Mouse (Mus musculus): ENCODE measurements around the gene Ss18l1. TPM values are rescaled to one million over a fixed set of nuclear protein-coding genes. Genes with fewer than 3 reads are reported as not detected.

The Ss18l1 gene
- polyA plus RNA-seq, 1 experiment from 2014 or later, result 8.6 TPM

DNA sequence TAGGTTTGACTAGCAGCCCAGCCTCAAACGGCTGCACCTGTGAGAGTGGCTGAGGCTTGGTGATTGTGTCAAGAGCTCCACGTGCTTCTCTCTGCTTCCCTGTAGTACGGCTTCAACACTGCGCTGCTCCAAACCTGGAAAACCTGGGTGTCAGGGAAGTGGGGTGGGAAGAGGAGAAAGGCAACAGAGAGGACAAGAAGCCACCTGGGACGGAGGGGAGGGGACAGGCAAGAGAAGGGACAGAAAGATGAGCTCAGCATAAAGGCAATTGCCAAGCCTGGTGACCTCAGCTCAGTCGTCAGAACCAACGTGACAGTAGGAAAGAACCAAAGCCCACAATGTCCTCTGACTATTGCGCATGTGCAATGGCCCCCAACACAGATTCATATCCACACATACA is 21.4 kb upstream of the Ss18l1 start:
- Histone ChIP-seq H3K4me3 (no peak overlapping the region), H3K27me3 (ENCODE audit: low read depth, poor library complexity, severe bottlenecking) (peaks cover 33% of the 10 kb centered on the region), H3K9me3 (replicated peaks) (no peaks in the 10 kb centered on the region), H3K36me3 (no peaks in the 10 kb centered on the region), H3K27ac (replicated peaks) (no peak overlapping the region), H3K4me1 (peaks cover 19% of the 10 kb centered on the region)
- 81% methylated on average over 8 of the region's 8 CpGs for WGBS
- DNase-seq (ENCODE audit: low spot score), result no peak

DNA sequence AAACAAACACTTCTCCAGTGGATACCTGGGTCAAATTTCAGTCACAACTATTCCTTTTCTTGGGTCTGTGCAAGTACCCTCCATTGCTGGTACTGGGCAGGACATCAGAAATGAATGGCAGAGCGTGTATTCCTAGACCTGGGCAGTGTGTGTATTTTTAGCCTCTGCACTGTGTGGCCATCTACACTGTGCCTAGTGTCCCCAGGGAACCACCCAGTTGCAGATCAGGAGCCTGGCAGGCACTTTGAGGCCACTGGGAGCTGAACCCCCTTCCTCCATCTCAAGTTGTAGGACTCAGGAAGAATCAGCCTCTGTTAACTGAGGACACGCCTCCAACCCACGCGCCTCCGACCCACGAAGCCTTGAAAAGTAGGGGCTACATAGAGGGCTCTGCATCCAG is 19.6 kb upstream of the Ss18l1 start:
- WGBS, result 79% methylated on average over 6 of the region's 6 CpGs
- no peak overlapping the region for H3K4me3 ChIP-seq
- no peak for DNase-seq (ENCODE audit: low spot score)

DNA sequence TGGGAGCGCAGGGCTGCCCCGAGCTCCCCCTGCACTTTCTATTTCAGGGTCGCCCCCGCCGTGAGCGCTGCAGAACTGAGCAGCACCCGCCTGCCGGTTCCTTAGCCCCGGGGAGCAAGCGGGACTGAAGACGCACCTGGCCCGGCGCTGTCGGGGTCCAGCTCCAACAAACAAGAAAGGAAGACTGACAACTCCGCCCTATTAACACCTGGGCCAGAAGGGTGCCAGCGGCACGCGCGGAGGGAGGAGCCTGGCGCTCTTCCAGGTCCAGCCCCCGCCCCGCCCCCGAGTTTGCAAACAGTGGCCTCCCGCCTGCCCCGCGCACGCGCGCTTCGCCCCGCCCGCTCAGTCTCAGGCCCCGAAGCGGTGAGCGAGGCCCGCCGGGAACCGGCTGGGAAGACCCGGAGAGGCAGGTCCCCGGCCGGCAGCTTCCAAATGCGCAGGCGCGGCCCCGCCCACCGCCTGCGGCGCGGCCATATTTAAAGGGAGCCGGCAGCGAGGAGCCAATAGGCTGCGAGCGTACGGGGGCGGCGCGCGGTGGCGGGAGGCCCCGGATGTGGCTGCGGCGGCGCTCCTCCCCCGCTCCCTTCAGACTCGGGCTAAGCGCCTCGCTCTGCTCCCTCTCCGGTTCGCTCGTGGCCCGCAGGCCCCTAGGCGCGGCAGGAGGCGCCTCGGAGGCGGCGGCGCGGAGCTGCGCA is 17.8 kb upstream of the Ss18l1 start, which contains the start of gene Lsm14b:
Gene Lsm14b (plus strand): TSS at position 587 of the 698 bp plus-strand sequence.
- peaks cover 49% of the 10 kb centered on the region for H3K4me1 ChIP-seq
- DNase-seq (ENCODE audit: low spot score), result peak; percentile 100
- H3K36me3 ChIP-seq, result peaks cover 31% of the 10 kb centered on the region
- H3K4me3 ChIP-seq, result peak within 1 kb of the TSS; percentile 100
- H3K27ac ChIP-seq (replicated peaks), result peak within 1 kb of the TSS; percentile 98
- peaks cover 26% of the 10 kb centered on the region for H3K27me3 ChIP-seq (ENCODE audit: low read depth, poor library complexity, severe bottlenecking)
- WGBS, result under 1% methylated on average over 79 of the region's 80 CpGs
- no peaks in the 10 kb centered on the region for H3K9me3 ChIP-seq (replicated peaks)

More for the DNA sequence above, 19.6 kb upstream of the Ss18l1 start:
- H3K27me3 ChIP-seq (ENCODE audit: low read depth, poor library complexity, severe bottlenecking), result peaks cover 33% of the 10 kb centered on the region
- H3K4me1 ChIP-seq, result peaks cover 34% of the 10 kb centered on the region
- H3K36me3 ChIP-seq, result peaks cover 13% of the 10 kb centered on the region
- H3K27ac ChIP-seq (replicated peaks), result no peak overlapping the region
- H3K9me3 ChIP-seq (replicated peaks), result no peaks in the 10 kb centered on the region

DNA sequence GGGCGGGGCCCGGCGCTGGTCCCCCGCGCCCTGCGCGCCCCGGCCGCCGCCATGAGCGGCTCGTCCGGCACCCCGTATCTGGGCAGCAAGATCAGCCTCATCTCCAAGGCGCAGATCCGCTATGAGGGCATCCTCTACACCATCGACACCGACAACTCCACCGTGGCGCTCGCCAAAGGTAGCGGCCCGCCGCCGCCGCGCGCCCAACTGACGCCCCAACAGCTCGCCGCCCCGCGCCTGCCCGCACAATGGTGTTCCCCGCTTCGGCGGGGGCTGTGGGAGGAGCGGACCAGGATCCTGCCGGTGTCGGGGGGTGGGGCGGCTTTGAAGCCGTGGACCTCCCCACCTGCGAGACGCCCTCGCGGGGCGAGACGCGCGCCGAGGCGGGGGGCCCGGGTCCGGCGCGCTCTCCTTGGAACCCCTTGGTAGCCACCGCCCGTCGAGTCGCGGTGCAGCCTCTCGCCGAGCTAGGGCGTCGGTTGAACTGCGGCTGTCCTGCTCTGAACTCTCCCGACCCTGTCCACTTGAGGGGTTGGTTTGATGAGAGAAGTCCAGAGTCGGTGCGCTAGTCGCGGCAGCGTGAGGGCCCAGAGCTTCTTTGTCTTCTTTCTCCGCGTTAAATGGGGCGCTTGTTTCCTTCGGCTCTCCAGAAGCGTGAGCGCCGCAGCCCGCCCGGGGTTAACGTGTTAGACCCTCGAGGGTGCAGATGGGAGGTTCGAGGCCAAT is 17.0 kb upstream of the Ss18l1 start:
- Histone ChIP-seq H3K36me3 (peaks cover 38% of the 10 kb centered on the region), H3K4me3 (peak overlapping the region; percentile 100), H3K27ac (replicated peaks) (peak overlapping the region; percentile 98), H3K27me3 (ENCODE audit: low read depth, poor library complexity, severe bottlenecking) (peaks cover 26% of the 10 kb centered on the region), H3K9me3 (replicated peaks) (no peaks in the 10 kb centered on the region), H3K4me1 (peaks cover 49% of the 10 kb centered on the region)
- under 1% methylated on average over 83 of the region's 84 CpGs for WGBS
- peak; percentile 57 for DNase-seq (ENCODE audit: low spot score)

DNA sequence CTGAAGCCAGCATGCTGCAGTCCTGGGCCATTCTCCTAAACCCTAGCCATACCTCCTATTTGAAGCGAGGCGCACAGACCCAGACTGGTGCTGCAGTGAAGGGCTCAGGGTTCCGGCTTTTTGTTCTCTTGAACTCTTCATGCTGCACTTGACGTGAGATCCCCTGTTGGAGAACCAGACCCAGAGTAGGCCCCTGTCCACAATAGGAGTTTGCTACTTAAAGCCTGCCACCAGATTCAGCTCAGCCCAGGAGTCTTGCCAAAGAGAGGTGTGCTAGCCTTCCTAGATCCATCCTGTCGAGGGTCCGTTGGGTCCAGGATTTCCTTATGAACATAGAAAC is 16.5 kb upstream of the Ss18l1 start:
- whole genome bisulfite sequencing, result 8% methylated on average over 6 of the region's 6 CpGs
- no peaks in the 10 kb centered on the region for H3K9me3 ChIP-seq (replicated peaks)
- H3K36me3 ChIP-seq, result peaks cover 43% of the 10 kb centered on the region
- peak overlapping the region; percentile 98 for H3K27ac ChIP-seq (replicated peaks)
- peak overlapping the region; percentile 100 for H3K4me3 ChIP-seq
- no peak for DNase-seq (ENCODE audit: low spot score)
- H3K4me1 ChIP-seq, result peaks cover 49% of the 10 kb centered on the region
- peaks cover 23% of the 10 kb centered on the region for H3K27me3 ChIP-seq (ENCODE audit: low read depth, poor library complexity, severe bottlenecking)

DNA sequence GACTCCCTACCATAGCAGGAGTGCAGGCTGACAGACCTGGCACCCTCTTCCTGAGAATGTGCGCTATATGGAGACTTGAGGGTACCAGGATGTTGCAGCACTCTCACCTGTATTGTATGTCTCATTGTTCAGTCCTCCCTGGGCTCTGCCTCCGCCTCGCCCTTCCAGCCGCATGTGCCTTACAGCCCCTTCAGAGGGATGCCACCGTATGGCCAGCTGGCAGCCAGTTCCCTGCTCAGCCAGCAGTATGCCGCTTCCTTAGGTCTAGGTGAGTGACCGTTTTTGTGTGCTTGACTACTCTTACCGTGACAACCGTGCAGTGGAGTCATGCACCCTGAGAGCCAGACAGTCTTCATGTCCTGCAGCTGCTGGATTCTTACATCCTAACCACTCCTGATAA is 14.5 kb upstream of the Ss18l1 start:
- no peak for DNase-seq (ENCODE audit: low spot score)
- WGBS, result 88% methylated on average over 9 of the region's 9 CpGs
- H3K27me3 ChIP-seq (ENCODE audit: low read depth, poor library complexity, severe bottlenecking), result peaks cover 11% of the 10 kb centered on the region
- H3K4me3 ChIP-seq, result peak overlapping the region; percentile 100
- H3K36me3 ChIP-seq, result peaks cover 63% of the 10 kb centered on the region
- H3K4me1 ChIP-seq, result peaks cover 49% of the 10 kb centered on the region
- H3K9me3 ChIP-seq (replicated peaks), result no peaks in the 10 kb centered on the region
- no peak overlapping the region for H3K27ac ChIP-seq (replicated peaks)

DNA sequence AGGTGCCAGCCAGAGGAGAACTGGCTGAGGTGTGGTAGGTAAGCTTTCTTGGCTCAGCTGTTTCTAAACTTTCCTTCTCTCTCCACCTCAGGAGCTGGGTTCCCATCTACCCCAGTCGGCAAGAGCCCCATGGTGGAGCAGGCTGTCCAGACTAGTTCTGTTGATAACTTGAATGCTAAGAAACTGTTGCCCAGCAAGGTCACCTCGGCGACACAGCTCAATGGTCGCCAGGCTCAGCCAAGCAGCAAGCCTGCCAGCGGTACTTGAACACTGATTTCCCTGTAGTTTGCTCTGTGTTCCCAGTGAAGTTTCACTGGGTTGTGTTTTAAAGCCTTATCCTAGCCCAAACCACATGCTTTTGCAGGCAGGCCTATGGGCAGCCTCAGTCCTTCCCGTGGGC is 11.0 kb upstream of the Ss18l1 start:
- Histone ChIP-seq H3K36me3 (peaks cover 98% of the 10 kb centered on the region), H3K27ac (replicated peaks) (no peak overlapping the region), H3K9me3 (replicated peaks) (no peaks in the 10 kb centered on the region), H3K4me1 (peaks cover 30% of the 10 kb centered on the region), H3K4me3 (no peak overlapping the region; the same call in 1 of the 2 replicates), H3K27me3 (ENCODE audit: low read depth, poor library complexity, severe bottlenecking) (no peaks in the 10 kb centered on the region)
- 88% methylated on average over 6 of the region's 6 CpGs for WGBS
- no peak for DNase-seq (ENCODE audit: low spot score)

DNA sequence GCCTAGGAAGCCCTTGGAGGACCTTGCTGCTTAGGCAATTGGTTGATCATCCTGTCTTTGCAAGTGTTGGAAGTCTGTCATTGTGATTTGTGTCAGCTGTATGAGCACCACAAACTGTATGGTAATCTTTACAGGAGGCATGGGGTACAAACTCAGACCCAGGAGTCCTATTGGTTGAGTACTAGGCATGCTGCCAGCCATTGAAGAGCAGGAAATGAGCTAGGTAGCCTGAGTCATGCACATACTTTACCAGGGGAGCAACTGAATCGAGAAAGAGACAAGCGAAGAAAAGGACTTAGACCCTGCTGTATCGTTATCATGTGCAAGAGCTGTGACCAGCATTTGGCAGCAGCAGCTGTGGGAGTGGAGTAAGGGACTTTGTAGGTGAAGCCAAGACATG is 9.4 kb upstream of the Ss18l1 start:
- Histone ChIP-seq H3K36me3 (peaks cover 100% of the 10 kb centered on the region), H3K27me3 (ENCODE audit: low read depth, poor library complexity, severe bottlenecking) (no peaks in the 10 kb centered on the region), H3K27ac (replicated peaks) (no peak overlapping the region), H3K4me1 (peaks cover 13% of the 10 kb centered on the region), H3K4me3 (no peak overlapping the region), H3K9me3 (replicated peaks) (no peaks in the 10 kb centered on the region)
- 94% methylated on average over 3 of the region's 3 CpGs for WGBS
- no peak for DNase-seq (ENCODE audit: low spot score)

DNA sequence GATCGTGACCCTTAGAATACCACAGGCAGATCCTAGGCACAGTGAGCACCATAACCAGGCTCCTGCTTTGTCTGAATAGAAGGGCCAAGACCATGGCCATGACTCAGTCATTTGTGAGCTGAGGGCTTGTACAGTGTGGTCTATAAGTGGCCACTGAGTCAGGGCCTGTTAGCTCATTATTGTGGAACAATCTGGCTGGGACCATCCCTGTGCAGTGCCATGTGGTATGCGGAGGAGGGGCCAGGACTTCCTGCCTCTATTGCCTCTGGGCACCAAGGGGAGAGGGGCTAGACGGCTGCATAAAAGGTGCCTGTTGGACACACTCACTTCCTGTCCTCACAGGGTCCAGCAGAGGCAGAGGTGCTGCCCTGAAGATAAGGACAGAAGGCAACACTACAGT is 8.4 kb upstream of the Ss18l1 start:
- no peaks in the 10 kb centered on the region for H3K9me3 ChIP-seq (replicated peaks)
- 86% methylated on average over 3 of the region's 3 CpGs for WGBS
- DNase-seq (ENCODE audit: low spot score), result no peak
- H3K36me3 ChIP-seq, result peaks cover 100% of the 10 kb centered on the region
- H3K4me3 ChIP-seq, result no peak overlapping the region
- no peak overlapping the region for H3K27ac ChIP-seq (replicated peaks)
- no peaks in the 10 kb centered on the region for H3K27me3 ChIP-seq (ENCODE audit: low read depth, poor library complexity, severe bottlenecking)
- H3K4me1 ChIP-seq, result 0 out of 2 replicates have a peak, but pooled peaks cover 5% of the 10 kb centered on the region

DNA sequence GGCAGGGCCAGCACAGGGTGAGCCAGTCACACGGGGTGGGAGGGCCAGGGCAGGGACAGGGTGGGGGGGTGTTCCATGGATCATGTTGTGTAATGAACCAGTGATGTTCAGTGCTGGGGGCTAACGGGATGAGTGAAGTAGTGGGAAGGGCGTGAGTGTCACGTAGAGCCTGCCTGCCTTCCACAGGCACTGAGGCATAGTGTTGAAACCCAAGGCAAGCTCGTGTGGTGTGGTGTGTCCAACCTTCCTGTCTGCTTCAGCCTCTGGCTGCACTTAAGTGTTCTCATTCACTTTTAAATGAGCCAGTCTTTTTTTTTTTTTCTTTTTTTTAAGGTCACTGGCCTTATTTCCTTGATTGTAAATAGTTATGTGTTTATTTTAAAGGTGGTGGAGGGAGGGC is 7.6 kb upstream of the Ss18l1 start:
- no peak for DNase-seq (ENCODE audit: low spot score)
- no peak overlapping the region for H3K4me3 ChIP-seq
- peaks cover 100% of the 10 kb centered on the region for H3K36me3 ChIP-seq
- H3K4me1 ChIP-seq, result peaks cover 3% of the 10 kb centered on the region; the same call in 1 of the 2 replicates
- no peaks in the 10 kb centered on the region for H3K9me3 ChIP-seq (replicated peaks)
- WGBS, result 91% methylated on average over 5 of the region's 5 CpGs
- H3K27ac ChIP-seq (replicated peaks), result no peak overlapping the region
- no peaks in the 10 kb centered on the region for H3K27me3 ChIP-seq (ENCODE audit: low read depth, poor library complexity, severe bottlenecking)

DNA sequence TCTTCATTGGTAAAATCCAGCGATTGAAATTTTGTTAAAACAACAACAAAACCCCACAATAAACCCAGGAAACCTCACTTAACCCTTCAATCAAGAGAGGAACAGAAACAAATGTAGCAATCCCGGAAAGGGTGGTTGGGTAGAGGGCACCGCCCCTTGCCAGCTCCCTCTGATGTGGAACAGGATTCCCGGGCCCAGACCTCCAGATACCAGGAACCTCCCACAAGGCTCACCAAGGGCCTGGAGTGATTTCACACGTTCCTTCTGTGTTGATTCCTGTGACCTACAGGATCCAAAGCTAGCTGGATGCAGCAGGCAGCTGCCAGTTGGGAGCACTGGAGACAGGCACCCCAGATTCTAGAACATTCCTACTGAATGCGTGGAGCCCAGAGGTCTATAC is 1.9 kb upstream of the Ss18l1 start:
- no peaks in the 10 kb centered on the region for H3K27me3 ChIP-seq (ENCODE audit: low read depth, poor library complexity, severe bottlenecking)
- no peaks in the 10 kb centered on the region for H3K9me3 ChIP-seq (replicated peaks)
- peaks cover 47% of the 10 kb centered on the region for H3K36me3 ChIP-seq
- WGBS, result 64% methylated on average over 6 of the region's 6 CpGs
- H3K27ac ChIP-seq (replicated peaks), result no peak overlapping the region
- peaks cover 45% of the 10 kb centered on the region for H3K4me1 ChIP-seq
- peak overlapping the region; percentile 81 for H3K4me3 ChIP-seq
- DNase-seq (ENCODE audit: low spot score), result no peak

DNA sequence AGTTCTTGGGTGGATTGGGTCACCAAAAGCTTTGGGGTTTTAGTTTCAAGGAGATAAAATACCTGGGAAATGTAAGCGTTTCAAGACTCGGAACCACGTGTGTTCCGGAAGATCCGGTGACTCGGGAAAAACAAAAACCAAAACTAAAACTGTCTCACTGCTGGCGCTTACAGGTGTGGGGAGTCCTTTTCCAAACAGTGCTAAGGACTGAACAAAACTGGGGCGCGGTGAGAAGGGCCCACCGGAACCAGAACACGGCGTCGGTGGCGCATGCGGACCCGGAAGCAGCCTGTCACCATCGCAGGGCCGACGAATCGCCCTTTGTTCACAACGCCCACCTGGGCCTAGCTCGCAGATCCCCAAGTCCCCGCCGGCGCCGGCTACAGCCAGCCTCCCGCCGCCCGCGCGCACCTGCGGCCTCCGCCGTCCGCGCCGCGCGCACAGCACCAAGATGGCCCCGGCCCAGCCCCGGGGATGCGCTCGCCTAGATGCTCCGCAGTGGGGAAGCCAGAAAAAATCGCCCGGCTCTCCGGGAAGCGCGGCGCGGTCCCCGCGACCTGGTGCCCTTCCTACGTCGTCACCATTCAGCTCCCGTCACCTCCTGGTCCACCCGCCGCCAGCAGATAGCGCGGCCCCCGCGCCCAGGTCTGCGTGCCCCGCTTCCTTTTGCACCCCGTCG is 593 bp upstream of the Ss18l1 start:
- no peak for DNase-seq (ENCODE audit: low spot score)
- under 1% methylated on average over 66 of the region's 66 CpGs for WGBS
- Histone ChIP-seq H3K36me3 (peaks cover 42% of the 10 kb centered on the region), H3K27ac (replicated peaks) (peak overlapping the region; percentile 98), H3K4me1 (peaks cover 45% of the 10 kb centered on the region), H3K9me3 (replicated peaks) (no peaks in the 10 kb centered on the region), H3K4me3 (peak overlapping the region; percentile 81), H3K27me3 (ENCODE audit: low read depth, poor library complexity, severe bottlenecking) (no peaks in the 10 kb centered on the region)
